Mouse (Mus musculus): ENCODE data around the gene Vat1l. TPM values are rescaled to one million over a fixed set of nuclear protein-coding genes. Genes with fewer than 3 reads are reported as not detected.

Gene Vat1l
- polyA plus RNA-seq, 1 experiment, result not detected

- Histone ChIP-seq H3K4me3 (ENCODE audit: insufficient read depth, poor library complexity, severe bottlenecking) (no peak overlapping the region), H3K36me3 (ENCODE audit: control insufficient read depth, insufficient read depth) (no peaks in the 10 kb centered on the region), H3K79me2 (ENCODE audit: control insufficient read depth, insufficient read depth) (no peaks in the 10 kb centered on the region), H3ac (ENCODE audit: control insufficient read depth, insufficient read length, low read depth) (no peak overlapping the region), H3K79me3 (ENCODE audit: low read depth) (no peaks in the 10 kb centered on the region), H3K27me3 (ENCODE audit: control insufficient read depth, insufficient read depth, insufficient read length) (no peaks in the 10 kb centered on the region)
- TF ChIP-seq FOSL1 (IDR thresholded peaks at IDR 0.05; ENCODE audit: insufficient read depth, low read length, poor library complexity, severe bottlenecking), result no peak
Observed at GRCm38 (mm10) chr8:114398326-114398725, 192.9 kb downstream of the Vat1l start.

GRCm38 (mm10) chr8:114399273-114399672, 193.9 kb downstream of the Vat1l start:
- H3K79me2 ChIP-seq (ENCODE audit: control insufficient read depth, insufficient read depth), result no peaks in the 10 kb centered on the region
- H3ac ChIP-seq (ENCODE audit: control insufficient read depth, insufficient read length, low read depth), result no peak overlapping the region

GRCm38 (mm10) chr8:114401679-114402078, 196.3 kb downstream of the Vat1l start:
- H3K27me3 ChIP-seq (ENCODE audit: control insufficient read depth, insufficient read depth, insufficient read length), result no peaks in the 10 kb centered on the region
- H3ac ChIP-seq (ENCODE audit: control insufficient read depth, insufficient read length, low read depth), result no peak overlapping the region
- no peaks in the 10 kb centered on the region for H3K79me3 ChIP-seq (ENCODE audit: low read depth)

More at GRCm38 (mm10) chr8:114399273-114399672, 193.9 kb downstream of the Vat1l start:
- Histone ChIP-seq H3K36me3 (ENCODE audit: control insufficient read depth, insufficient read depth) (no peaks in the 10 kb centered on the region), H3K79me3 (ENCODE audit: low read depth) (no peaks in the 10 kb centered on the region), H3K4me3 (ENCODE audit: insufficient read depth, poor library complexity, severe bottlenecking) (no peak overlapping the region), H3K27me3 (ENCODE audit: control insufficient read depth, insufficient read depth, insufficient read length) (no peaks in the 10 kb centered on the region)
- no peak for TF ChIP-seq CTCF (IDR thresholded peaks at IDR 0.05; ENCODE audit: control insufficient read depth, insufficient read depth, insufficient read length)
- TF ChIP-seq CEBPB (IDR thresholded peaks at IDR 0.05; ENCODE audit: low read depth), result no peak
- TF ChIP-seq MYOG (IDR thresholded peaks at IDR 0.05; ENCODE audit: control insufficient read depth, extremely low read depth, insufficient read length), result no peak
- TF ChIP-seq USF1 (IDR thresholded peaks at IDR 0.05; ENCODE audit: low read depth), result no peak

GRCm38 (mm10) chr8:114411421-114411820, 206.0 kb downstream of the Vat1l start:
- no peak for TF ChIP-seq CEBPB (IDR thresholded peaks at IDR 0.05; ENCODE audit: low read depth)
- TF ChIP-seq MYOD1 (IDR thresholded peaks at IDR 0.05; ENCODE audit: control insufficient read depth, insufficient read length, low read depth), result no peak
- no peak for TF ChIP-seq MAX (IDR thresholded peaks at IDR 0.05)
- TF ChIP-seq USF1 (IDR thresholded peaks at IDR 0.05; ENCODE audit: low read depth), result no peak
- TF ChIP-seq CTCF (IDR thresholded peaks at IDR 0.05; ENCODE audit: control insufficient read depth, insufficient read depth, insufficient read length), result no peak
- no peak for TF ChIP-seq MYOG (IDR thresholded peaks at IDR 0.05; ENCODE audit: control insufficient read depth, extremely low read depth, insufficient read length)
- no peak for TF ChIP-seq FOSL1 (IDR thresholded peaks at IDR 0.05; ENCODE audit: insufficient read depth, low read length, poor library complexity, severe bottlenecking)
- Histone ChIP-seq H3K4me3 (ENCODE audit: insufficient read depth, poor library complexity, severe bottlenecking) (no peak overlapping the region), H3K27me3 (ENCODE audit: control insufficient read depth, insufficient read depth, insufficient read length) (no peaks in the 10 kb centered on the region), H3K36me3 (ENCODE audit: control insufficient read depth, insufficient read depth) (no peaks in the 10 kb centered on the region), H3K79me3 (ENCODE audit: low read depth) (no peaks in the 10 kb centered on the region), H3ac (ENCODE audit: control insufficient read depth, insufficient read length, low read depth) (no peak overlapping the region), H3K79me2 (ENCODE audit: control insufficient read depth, insufficient read depth) (no peaks in the 10 kb centered on the region)

More at GRCm38 (mm10) chr8:114401679-114402078, 196.3 kb downstream of the Vat1l start:
- no peaks in the 10 kb centered on the region for H3K79me2 ChIP-seq (ENCODE audit: control insufficient read depth, insufficient read depth)
- no peak for TF ChIP-seq CEBPB (IDR thresholded peaks at IDR 0.05; ENCODE audit: low read depth)
- TF ChIP-seq FOSL1 (IDR thresholded peaks at IDR 0.05; ENCODE audit: insufficient read depth, low read length, poor library complexity, severe bottlenecking), result no peak
- no peak for TF ChIP-seq MYOD1 (IDR thresholded peaks at IDR 0.05; ENCODE audit: control insufficient read depth, insufficient read length, low read depth)
- TF ChIP-seq MYOG (IDR thresholded peaks at IDR 0.05; ENCODE audit: control insufficient read depth, extremely low read depth, insufficient read length), result no peak
- TF ChIP-seq USF1 (IDR thresholded peaks at IDR 0.05; ENCODE audit: low read depth), result no peak
- no peak for TF ChIP-seq MAX (IDR thresholded peaks at IDR 0.05)
- TF ChIP-seq CTCF (IDR thresholded peaks at IDR 0.05; ENCODE audit: control insufficient read depth, insufficient read depth, insufficient read length), result no peak
- H3K36me3 ChIP-seq (ENCODE audit: control insufficient read depth, insufficient read depth), result no peaks in the 10 kb centered on the region
- no peak overlapping the region for H3K4me3 ChIP-seq (ENCODE audit: insufficient read depth, poor library complexity, severe bottlenecking)

GRCm38 (mm10) chr8:114417786-114418185, 212.4 kb downstream of the Vat1l start, which contains the start of gene Clec3a:
TSS of gene Clec3a (plus strand) at chr8:114418086.
- no peak for TF ChIP-seq MAX (IDR thresholded peaks at IDR 0.05)
- no peak for TF ChIP-seq CTCF (IDR thresholded peaks at IDR 0.05; ENCODE audit: control insufficient read depth, insufficient read depth, insufficient read length)
- TF ChIP-seq USF1 (IDR thresholded peaks at IDR 0.05; ENCODE audit: low read depth), result no peak
- no peak for TF ChIP-seq MYOG (IDR thresholded peaks at IDR 0.05; ENCODE audit: control insufficient read depth, extremely low read depth, insufficient read length)
- no peak for TF ChIP-seq FOSL1 (IDR thresholded peaks at IDR 0.05; ENCODE audit: insufficient read depth, low read length, poor library complexity, severe bottlenecking)
- no peak for TF ChIP-seq MYOD1 (IDR thresholded peaks at IDR 0.05; ENCODE audit: control insufficient read depth, insufficient read length, low read depth)
- no peak for TF ChIP-seq CEBPB (IDR thresholded peaks at IDR 0.05; ENCODE audit: low read depth)
- Histone ChIP-seq H3ac (ENCODE audit: control insufficient read depth, insufficient read length, low read depth) (no peak within 1 kb of the TSS), H3K27me3 (ENCODE audit: control insufficient read depth, insufficient read depth, insufficient read length) (no peaks in the 10 kb centered on the region), H3K4me3 (ENCODE audit: insufficient read depth, poor library complexity, severe bottlenecking) (no peak within 1 kb of the TSS), H3K79me2 (ENCODE audit: control insufficient read depth, insufficient read depth) (no peaks in the 10 kb centered on the region), H3K36me3 (ENCODE audit: control insufficient read depth, insufficient read depth) (no peaks in the 10 kb centered on the region), H3K79me3 (ENCODE audit: low read depth) (no peaks in the 10 kb centered on the region)

GRCm38 (mm10) chr8:114418486-114418885, 213.1 kb downstream of the Vat1l start:
- H3K79me3 ChIP-seq (ENCODE audit: low read depth), result no peaks in the 10 kb centered on the region
- TF ChIP-seq FOSL1 (IDR thresholded peaks at IDR 0.05; ENCODE audit: insufficient read depth, low read length, poor library complexity, severe bottlenecking) (no peak), CEBPB (IDR thresholded peaks at IDR 0.05; ENCODE audit: low read depth) (no peak), MAX (IDR thresholded peaks at IDR 0.05) (no peak), MYOD1 (IDR thresholded peaks at IDR 0.05; ENCODE audit: control insufficient read depth, insufficient read length, low read depth) (no peak), USF1 (IDR thresholded peaks at IDR 0.05; ENCODE audit: low read depth) (no peak)
- no peaks in the 10 kb centered on the region for H3K79me2 ChIP-seq (ENCODE audit: control insufficient read depth, insufficient read depth)
- H3ac ChIP-seq (ENCODE audit: control insufficient read depth, insufficient read length, low read depth), result no peak overlapping the region
- H3K4me3 ChIP-seq (ENCODE audit: insufficient read depth, poor library complexity, severe bottlenecking), result no peak overlapping the region
- H3K27me3 ChIP-seq (ENCODE audit: control insufficient read depth, insufficient read depth, insufficient read length), result no peaks in the 10 kb centered on the region
- H3K36me3 ChIP-seq (ENCODE audit: control insufficient read depth, insufficient read depth), result no peaks in the 10 kb centered on the region
